Mouse (Mus musculus) 416B (cell line): ENCODE measurements around the gene Ctsf.
A peak's percentile ranks its signal among the peaks of the same experiment; 100 is the strongest.
"Not testable (repeated sequence)": the region's sequence is repeated elsewhere in the genome, so short reads cannot be mapped to it uniquely, and the experiment has no call there.

Experiments
- DNase-seq: peaks from one replicate; pipeline ENCODE4 v3.0.0; 2011; ENCODE audit warnings: low read depth

Ctsf gene

DNA sequence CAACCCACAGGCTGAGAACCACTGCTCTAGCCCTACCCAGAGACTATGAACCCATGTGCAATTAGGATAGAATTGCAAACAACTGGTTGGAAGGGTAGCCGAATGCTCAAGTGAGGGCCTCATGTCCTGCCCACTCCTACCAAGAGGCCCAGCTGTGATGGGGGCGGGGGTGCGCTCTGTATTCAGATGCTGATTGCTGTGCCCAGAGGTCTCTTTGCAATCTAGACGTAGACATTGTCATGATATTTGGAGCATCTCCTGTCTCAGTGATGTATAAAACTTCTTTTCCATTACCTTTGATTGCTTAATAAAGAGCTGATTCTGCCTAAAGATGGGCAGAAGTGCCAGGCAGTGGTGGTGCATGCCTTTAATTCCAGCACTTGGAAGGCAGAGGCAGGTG lies 5.1 kb upstream of the Ctsf start:
- DNase-seq, result no peak

DNA sequence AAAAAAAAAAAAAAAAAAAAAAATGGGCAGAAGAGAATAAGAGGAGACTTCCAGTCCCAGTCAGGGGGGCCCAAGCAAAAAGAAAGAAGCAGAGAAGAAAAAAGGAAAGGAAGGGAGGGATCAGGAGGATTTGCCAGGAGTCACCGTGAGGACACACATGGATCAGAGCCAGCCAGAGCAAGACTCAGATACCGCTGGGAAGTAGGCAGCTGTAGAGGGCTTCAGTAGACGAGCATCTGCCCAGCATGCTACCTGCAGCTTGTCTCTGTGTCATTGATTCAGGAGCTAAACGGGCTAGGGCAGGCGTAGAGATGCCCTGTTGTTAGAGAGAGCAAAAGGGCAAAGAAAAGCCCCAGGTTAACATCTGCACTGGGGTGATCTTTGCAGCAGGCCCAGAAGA lies 4.6 kb upstream of the Ctsf start:
- DNase-seq, result no peak

DNA sequence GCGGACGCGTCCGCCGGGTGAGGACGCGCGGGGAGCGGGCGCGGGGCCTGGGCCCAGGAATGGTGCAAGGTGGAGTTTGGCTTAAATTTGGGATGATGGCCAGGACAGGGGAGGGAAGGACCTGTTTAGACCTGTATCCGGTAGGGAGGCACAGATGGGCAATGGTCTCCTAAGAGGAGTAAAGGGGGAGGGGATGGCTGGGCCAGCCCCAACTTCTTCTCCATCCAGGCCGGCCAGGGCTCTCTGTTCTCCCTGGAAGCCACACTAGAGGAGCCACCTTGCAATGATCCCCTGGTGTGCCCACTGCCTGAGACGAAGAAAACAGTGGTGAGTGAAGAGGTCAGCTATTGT lies 515 bp downstream of the Ctsf start:
- no peak for DNase-seq

DNA sequence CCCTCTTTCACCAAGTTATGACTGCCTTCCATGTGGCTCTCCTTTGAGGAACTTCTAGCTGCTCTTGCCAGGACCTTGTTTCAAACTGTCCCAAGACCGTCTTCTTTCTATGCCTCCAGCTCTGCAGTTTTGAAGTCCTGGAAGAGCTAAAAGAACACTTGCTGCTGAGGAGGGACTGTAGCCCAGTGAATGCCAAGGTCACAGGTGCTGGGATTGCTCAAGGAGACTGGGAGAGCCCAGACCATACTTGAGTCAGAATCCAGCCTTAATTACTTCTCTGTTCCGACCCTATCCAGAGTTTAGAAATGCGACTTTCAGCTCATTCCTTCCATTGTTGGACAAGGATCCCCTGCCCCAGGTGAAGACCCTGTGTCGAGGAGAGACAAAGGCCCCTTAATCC lies 1.0 kb downstream of the Ctsf start:
- DNase-seq, result no peak

DNA sequence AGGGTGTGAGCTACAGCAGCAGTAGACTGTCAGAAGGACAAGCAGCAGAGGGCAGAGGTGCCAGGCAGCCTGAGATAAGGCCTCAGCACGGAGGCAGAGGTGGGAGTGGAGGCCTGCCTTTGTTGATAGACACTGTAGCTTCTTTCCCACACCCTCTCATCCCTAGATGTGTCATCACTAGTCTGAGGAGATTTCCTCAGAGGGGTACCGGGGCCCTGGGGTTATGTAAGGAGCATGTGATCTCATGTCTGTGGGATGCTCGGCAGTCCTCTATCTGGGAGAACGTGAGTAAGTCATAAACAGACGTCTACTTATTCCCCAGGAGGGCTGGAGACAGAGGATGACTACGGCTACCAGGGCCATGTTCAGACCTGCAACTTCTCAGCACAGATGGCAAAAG lies 4.2 kb downstream of the Ctsf start:
- no peak for DNase-seq

DNA sequence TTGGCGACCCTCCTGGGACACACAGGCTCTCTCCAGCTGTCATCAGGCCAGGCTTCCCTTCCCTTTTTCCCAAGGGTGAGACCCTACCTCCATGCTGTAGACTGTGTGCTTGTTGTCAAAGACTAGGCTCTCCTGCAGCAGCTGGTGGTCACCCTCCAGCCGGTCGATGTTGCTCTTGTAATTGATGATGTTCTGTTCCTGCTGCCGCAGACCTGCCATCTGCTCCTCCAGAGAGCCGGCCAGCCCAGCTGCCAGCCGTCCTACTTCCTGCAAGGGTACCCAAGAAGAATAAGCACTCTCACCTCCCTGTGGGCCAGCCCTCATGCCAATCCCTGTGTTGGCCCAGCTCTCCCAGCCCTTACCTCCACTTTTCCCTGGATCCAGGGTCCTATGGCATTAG lies 8.1 kb downstream of the Ctsf start:
- DNase-seq, result no peak

DNA sequence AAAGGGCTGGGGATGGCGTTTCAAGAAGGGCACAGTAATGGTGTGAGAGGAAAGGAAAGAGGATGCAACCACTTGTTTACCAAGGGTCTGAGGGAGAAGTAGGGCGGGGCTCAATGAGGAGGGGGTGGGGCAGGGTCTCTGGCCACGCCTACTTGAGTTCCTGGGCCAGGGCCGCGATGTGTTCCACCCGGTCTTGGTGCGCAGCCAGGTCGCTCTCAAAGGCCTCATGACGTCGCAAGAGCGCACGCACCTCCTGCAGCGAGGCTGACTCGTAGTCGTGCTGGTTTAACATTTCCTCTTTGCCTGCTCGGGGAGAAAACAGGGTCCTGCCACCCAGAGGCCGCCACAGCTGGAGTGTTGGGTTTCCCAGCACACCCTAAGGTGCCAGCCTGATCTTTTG lies 10.2 kb downstream of the Ctsf start:
- DNase-seq, result no peak

DNA sequence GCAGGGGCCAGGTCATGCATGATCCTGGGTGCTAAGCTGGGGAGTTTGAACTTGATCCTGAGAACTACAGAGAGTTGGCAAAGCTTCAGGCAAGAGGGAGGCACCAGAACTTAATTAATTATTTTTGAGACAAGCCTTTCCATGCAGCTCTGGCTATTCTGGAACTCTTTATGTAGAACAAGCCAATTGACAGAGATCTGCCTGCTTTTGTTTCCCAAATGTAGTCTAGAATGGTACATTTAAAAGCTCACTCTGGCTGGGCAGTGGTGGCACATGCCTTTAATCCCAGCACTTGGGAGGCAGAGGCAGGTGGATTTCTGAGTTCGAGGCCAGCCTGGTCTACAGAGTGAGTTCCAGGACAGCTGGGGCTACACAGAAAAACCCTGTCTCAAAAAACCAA lies 19.7 kb downstream of the Ctsf start:
- DNase-seq, result not testable (repeated sequence)

DNA sequence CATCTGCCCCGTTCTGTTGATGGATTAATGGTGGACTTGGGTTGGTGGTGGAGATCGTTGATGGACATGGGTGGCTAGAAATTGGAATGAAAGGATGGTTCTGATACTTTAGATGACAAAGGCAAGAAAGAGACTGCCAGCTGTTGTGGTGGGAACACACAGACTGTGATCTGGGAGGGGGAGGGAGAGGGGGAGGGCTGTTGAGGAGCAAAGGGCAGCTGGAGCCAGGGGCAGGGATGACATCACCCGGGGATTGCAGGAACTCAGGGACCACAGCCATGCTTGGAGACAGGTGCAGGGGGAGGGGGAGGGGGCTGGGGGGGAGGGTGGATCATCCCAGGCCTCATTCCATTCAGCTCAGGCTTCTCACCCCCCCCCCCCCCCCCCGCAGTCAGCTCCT lies 21.3 kb downstream of the Ctsf start:
- no peak for DNase-seq

DNA sequence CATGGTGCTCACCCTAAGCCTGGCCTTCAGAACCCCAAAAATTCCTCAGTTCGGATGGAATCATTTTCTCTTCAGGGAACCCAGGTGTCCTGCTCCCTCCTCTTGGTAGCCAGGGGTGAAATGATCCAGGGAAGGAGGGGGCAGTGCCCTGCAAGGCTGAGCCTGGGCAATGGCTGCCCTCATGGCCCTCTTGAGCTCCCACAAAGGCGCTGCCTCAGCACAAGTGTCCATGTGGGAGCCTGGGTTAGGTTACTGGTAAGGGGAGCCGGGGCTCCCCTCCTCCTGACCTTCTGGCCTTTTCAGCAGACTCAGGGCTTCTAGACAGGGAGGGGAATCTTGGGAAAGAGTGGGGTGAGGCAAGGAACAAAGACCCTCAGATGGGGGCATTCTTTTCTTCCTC lies 21.8 kb downstream of the Ctsf start:
- no peak for DNase-seq

DNA sequence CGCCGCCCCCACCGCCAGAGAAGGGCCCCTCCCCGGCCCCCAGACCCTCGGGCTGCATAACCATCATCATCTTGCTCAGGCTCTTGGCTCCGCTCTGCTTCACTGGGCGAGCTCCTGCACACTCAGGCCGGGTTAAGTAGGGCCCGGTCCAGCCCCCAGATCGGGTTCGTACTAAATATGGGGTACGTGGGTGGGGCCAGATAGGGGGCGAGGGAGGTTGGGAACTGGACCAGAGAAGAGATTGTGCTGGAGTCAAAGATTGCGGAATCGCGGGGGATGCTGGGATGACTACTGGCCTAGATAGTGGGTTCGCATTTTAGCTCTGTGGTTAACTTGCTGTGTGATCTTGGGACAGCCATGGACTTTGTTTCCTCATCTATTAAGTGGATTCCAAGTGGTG lies 22.9 kb downstream of the Ctsf start, which contains the start of gene Actn3:
TSS of gene Actn3 (minus strand) at position 125 of the 400 bp plus-strand sequence.
- DNase-seq, result no peak

DNA sequence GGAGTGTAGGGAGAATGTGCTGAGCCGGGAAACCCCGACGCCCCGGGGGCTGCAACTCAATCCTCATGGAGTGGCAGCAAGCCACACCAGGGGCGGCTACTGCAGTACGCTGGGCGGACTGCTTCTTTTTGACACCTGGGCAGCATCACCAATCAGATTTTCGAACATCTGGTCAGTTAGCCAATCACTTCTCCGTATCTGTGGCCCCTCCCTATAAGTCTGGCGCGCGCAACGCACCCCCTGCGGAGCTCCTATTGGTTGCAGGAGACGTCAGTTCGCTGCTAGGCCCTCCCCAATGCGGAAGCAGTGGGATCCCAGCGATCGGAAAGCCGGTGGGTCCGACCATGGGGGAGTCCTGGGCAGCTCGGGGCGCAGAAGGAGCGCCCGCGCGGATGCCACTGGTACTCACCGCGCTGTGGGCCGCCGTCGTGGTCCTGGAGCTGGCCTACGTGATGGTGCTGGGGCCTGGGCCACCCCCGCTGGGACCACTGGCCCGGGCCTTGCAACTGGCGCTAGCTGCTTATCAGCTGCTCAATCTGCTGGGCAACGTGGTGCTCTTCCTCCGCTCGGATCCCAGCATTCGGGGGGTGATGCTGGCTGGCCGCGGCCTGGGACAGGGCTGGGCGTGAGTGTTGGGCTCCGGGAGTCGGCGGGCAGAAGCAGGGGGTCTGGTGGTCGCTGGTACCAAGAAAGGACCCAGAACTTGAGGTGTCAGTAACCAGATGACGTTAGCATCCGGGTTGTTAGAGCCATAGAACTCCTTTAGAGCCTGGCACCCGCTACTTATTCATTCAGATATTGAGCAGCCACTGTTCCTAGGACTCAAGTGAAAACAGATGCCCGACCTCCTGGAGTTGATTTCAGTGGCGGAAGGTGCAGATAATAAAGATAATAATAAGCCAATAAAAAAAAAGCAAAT lies 23.7 kb downstream of the Ctsf start, which contains the start of gene Zdhhc24:
TSS of gene Zdhhc24 (plus strand) at position 264 of the 919 bp plus-strand sequence.
- DNase-seq, result peak; percentile 97

DNA sequence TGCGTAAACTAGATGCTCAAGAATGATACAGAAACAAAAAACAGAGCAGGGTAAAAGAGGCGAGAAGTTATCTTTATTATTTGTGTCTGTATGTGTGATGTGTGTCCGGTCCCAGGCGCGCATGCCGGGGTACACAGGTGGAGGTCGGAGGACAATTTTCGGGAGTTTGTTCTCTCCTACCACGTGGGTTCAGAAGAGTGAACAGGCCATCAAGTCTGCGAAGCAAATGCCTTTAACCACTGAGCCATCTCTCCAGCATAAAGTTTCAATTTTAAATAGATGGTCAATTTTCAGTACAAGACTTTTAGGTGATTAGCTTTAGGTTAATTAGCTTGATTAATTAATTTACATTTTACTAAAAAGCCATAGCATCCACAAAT lies 24.4 kb downstream of the Ctsf start:
- no peak for DNase-seq

DNA sequence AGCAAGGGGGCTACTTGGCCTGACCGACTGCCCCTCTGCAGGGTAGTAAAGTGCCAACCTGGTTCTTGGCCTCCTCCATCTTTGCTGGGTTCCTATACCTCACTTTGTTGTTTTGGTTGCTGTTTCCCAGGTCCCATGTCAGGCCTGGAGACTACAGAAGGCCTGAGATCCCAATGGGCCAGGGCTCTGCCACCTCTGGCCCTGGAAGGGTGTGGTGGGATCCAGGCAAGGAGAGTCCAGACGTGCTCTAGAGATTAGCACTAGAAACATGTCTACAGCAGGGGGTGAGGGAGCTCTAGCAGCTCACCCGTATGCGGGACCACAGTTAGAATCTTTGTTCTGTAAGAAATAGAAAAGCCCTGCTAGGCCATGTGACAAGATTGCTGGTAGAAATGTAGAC lies 29.0 kb downstream of the Ctsf start:
- DNase-seq, result no peak

DNA sequence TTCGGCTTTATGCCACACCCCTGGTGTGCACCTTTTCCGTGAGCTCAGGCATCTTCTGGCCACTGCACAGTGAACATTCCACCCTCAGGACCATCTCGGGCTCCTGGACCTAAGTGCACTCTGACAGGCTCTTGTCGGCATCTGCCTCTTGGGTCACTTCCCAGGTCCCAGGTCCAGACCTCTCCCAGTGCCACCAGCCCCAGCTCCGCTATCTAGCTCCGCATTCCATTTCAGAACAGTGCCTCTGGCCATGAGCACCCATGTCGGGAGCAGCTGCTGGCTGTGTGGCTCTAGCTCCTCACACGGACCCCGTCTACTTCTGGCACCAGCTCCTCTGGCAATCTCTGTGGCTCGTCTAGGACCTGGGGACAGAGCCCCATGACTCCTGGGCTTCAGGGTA lies 34.9 kb downstream of the Ctsf start:
- DNase-seq, result no peak

DNA sequence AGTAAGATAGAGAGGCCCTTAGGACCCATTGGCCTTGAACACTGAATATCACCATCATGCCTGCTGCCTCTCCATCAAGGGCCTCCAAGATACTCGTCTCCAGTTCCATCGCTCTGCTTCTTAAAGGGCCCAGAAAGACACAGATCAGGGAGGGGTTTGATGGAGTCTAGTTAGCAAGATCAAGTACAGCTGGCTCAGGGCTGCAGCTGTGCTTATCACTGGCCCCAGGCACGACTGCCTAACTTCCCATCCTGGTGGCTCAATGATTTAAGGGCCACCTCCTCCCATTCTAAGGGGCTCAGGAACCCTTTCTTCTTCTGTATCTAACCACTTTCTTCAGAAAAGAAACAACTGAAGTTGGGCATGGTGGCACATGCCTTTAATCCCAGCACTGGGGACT lies 36.9 kb downstream of the Ctsf start:
- DNase-seq, result no peak

DNA sequence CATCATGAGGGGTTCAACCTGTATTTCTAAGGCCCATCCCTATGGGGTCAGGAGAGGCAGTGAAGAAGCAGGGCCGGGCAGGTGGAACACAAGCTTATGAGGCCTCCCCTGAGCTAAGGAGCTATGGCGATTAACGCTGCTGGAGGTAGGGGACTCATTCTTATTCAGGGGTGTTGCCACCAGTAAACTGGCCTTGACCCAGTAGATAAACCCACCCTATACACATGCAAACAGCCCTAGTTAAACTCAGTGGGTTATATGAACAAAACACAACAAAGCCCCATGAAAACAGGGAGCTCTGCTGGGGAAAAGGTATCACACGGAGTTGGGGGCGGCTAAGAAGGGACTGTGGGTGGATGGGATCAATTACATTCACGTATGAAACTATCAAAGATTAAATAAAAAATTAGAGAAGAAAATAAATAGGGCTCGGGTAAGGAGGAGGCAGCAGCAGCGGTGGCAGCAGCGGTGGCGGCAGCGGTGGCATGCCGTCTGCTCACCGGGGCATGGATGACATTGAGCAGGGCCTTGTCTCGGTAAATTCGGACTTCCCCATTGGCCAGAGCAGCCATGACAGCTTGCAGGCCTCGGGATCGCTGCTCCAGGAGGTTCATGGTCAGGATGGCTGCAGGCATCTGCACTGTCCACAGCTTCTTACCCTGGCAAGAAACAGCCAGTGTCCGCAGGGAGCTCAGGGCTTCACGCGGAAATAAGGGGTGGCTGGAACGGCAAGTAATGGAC lies 42.0 kb downstream of the Ctsf start:
- no peak for DNase-seq

DNA sequence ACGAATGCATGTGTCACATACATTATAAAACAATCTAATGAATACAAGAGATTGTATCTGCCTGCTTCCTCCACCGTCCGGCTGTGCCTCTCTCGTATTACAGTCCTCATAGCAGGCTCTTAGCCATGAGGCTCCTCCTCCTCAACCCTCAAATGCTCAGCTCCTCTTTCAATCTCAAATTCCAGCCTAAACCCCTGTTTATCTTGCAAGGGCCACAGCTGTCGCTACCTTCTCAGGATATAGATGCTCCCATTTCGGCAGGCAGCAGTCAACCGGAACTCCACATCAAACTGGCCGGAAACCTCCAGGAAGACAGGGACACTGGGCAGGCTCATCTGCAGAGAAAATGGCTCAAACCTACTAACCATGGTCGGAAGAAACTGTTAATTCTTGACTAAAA lies 44.0 kb downstream of the Ctsf start:
- DNase-seq, result no peak

DNA sequence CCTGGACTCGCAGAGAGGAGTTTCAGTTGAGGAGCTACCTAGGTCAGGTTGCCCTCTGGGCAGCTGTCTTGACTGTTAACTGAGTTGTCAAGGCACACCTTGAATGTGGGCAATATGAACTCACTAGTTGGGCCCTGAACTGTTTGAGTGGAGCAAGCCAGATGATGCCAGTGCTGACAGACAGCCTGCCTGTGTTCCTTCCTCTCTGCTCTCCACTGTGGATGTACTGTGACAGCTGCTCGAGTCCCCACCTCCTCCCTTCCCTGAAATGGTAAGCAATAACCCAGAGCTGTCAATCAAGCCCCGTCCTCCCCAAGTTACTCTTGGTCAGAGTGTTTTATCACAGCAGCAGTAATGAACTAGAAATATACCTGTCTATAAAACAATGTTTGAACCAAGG lies 45.0 kb downstream of the Ctsf start:
- no peak for DNase-seq

DNA sequence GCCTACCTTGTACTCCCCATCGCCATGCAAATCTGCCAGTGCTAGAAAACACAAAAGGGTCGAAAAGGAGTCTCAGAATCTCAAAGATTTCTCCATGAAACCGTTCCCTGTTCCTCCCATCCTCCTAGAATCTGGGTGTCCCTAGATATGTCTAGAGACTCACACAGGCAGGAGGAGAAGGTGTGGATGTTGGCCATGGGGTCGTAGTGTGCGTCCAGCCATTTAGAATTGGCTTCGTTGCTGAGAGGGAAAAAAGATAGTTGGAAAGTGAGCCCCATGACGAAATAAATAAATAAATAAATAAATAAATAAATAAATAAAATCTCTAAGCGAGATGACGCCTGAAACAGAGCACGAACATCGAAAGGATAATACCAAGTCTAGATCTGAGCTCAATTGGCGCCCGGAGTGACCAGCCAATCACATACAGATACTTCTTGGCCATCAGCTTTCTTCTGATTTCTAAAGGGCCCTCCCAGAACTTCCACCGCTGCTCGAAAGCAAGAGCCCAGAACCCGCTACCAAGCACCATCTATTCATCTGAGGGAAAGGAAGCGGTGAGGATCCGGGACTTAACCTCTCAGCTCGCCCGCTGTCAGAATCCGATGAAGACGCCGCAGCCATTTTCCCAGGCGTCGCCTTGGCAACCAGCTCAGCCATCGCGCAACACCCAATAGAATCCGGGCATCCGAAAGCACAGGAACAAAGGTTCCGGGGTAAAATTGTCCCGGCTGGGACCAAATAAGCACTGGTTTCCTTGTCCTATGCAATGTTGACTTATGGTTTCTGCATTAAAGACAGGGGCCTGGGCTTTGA lies 51.3 kb downstream of the Ctsf start, which contains the start of gene Bbs1:
TSS of gene Bbs1 (minus strand) at position 650 of the 816 bp plus-strand sequence.
- DNase-seq, result no peak

DNA sequence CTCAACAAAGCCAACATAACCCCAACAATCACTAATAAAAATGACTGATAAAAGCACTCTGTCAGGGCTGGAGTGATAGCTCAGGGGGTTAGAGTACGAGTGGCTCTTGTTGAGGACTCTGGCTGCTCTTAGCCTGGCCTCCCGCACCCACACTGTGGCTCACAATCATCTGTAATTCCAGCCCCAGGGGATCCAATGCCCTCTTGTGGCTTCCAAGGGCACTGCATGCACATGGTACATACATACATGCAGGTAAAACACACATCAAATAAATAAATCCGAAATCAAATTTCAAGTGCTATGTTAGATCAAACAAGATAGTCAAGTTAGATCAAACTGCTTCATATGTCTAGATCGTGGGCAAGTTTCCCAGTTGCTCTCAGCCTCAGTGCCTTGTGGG lies 53.2 kb downstream of the Ctsf start:
- DNase-seq, result peak; percentile 32

DNA sequence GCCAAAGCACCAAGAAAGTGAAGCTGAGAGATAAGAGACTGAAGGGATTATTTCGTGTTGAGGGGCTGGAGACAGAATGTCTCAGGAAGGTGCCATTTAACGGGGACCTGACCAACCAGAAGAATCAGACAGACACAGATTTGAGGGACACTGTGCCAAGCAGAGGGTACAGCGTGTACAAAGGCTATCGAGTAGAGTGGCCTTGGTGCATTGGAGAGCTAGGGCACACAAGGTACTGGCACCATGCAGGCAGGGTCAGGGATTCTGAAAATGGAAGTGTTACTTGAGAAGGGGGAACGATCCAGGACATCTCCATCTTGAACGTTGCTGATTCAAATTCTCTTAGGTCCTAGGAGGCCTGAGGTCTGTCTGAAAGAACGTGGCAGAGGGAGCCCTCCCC lies 54.4 kb downstream of the Ctsf start:
- DNase-seq, result no peak
